Mouse (Mus musculus): Measurements from ENCODE around the gene Mindy4b-ps. TPM values are rescaled to one million over a fixed set of nuclear protein-coding genes. Genes with fewer than 3 reads are reported as not detected.
A peak's percentile ranks its signal among the peaks of the same experiment; 100 is the strongest.
"Not testable (repeated sequence)": the region's sequence is repeated elsewhere in the genome, so short reads cannot be mapped to it uniquely, and the experiment has no call there.

Gene Mindy4b-ps
- 0.08 and 0.11 TPM in 2 replicates for polyA plus RNA-seq (2012; rRNA removed)

DNA sequence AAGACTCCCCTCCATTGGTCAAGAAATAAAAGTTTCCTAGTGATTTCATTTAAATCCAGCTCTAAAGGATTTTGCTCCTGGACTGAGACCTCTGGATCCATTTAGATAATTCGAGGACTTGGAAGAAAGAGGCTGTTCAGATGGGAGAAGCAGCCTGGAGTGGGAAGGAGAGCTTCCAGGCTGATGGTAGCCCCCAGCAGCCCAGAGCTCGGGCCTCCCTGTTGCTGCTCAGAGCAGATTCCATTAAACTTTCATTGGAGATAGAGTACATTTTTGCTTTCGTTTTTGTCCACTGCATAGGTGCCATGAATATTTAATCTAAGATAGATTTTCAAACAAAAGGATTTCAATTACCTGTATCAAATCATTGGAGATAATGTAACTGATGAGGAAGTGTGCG lies at the start of gene Mindy4b-ps:
Gene Mindy4b-ps, minus strand, starts transcription at position 101 of the 400 bp plus-strand sequence.
- TF ChIP-seq CTCF (IDR thresholded peaks at IDR 0.05; ENCODE audit: borderline replicate concordance, extremely low read depth, insufficient read depth, insufficient read length) (no peak), POLR2A (IDR thresholded peaks at IDR 0.05; ENCODE audit: borderline replicate concordance, extremely low read depth, insufficient read depth, insufficient read length, poor library complexity, severe bottlenecking) (no peak)
- DNase-seq (ENCODE audit: low read depth): no peak

DNA sequence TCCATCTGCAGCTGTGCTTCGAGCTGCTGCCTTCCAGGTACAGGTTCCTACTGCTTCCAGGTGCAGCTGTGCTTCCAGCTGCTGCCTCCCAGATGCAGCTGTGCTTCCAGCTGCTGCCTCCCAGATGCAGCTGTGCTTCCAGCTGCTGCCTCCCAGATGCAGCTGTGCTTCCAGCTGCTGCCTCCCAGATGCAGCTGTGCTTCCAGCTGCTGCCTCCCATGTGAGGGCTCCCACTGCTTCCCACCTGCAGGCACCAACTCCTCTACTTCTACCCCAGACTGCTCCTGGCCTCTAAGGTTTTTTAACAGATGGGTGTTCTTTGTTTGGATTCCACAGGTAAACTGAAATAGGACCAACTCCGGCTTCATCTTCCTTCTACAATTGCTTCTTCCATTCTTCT lies 49.8 kb upstream of the Mindy4b-ps start:
- DNase-seq (ENCODE audit: low read depth): not testable (repeated sequence)

DNA sequence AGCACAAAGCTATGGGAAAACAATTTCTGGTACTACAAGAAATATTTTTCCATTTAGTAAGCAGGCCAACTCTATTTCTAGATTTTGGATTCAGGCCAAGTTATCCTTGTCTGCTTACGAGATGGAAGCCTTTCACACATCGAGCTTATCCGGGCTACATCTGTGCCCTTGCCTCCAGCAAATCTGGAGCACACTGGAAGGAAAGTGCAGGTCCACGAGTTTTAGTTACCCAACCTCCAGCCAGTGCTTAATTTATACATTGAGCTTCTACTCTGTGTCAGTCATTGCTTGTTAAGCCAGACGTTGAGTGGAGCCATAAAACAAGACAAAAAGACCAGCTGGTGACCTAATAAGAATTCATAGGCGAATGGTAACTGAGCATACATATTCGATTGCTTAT lies 43.6 kb upstream of the Mindy4b-ps start:
- peak; percentile 78 for DNase-seq (ENCODE audit: low read depth)
- no peak for TF ChIP-seq POLR2A (IDR thresholded peaks at IDR 0.05; ENCODE audit: borderline replicate concordance, extremely low read depth, insufficient read depth, insufficient read length, poor library complexity, severe bottlenecking)
- TF ChIP-seq CTCF (IDR thresholded peaks at IDR 0.05; ENCODE audit: borderline replicate concordance, extremely low read depth, insufficient read depth, insufficient read length): no peak

DNA sequence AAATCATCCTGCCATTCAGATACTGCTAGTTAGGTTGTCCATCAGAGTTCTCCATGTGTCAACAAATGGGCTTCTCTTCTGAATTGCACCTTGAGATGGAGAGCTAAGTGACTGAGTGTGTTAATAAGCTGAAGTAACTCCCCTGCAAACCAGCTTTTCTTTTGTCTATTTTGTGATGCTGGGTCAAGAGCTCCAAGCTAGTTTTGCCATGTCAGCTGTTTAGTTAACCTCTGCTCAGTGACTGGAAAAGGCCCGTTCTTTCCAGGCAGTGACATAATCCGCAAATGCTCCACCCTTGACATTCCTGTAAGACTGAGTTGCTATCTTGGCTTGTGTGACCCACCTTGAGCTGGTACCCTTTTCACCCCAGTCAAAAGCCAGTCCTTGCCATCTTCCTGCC lies 40.9 kb upstream of the Mindy4b-ps start:
- TF ChIP-seq CTCF (IDR thresholded peaks at IDR 0.05; ENCODE audit: borderline replicate concordance, extremely low read depth, insufficient read depth, insufficient read length): no peak
- TF ChIP-seq POLR2A (IDR thresholded peaks at IDR 0.05; ENCODE audit: borderline replicate concordance, extremely low read depth, insufficient read depth, insufficient read length, poor library complexity, severe bottlenecking): no peak

DNA sequence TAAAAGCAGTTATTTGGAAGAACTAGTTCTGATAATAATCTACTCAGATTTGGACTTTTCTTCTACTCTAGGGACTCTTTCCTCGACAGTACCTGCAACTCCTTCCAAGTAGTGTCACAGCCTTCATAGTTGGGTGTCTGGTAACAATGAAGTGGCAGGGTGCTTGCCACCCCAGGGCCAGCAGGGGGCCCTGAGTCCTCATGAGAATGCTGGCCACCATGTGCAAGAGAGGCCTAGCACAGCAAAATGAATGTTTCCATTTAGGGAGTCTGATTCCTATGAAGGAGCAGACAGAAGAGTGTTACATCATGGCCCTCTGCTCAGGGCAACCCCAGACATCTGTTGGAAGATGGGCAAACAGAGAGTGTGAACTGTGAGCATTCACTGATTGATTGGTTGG lies 21.3 kb upstream of the Mindy4b-ps start:
- peak; percentile 44 for DNase-seq (ENCODE audit: low read depth)
- TF ChIP-seq POLR2A (IDR thresholded peaks at IDR 0.05; ENCODE audit: borderline replicate concordance, extremely low read depth, insufficient read depth, insufficient read length, poor library complexity, severe bottlenecking): no peak
- peak; percentile 50 for TF ChIP-seq CTCF (IDR thresholded peaks at IDR 0.05; ENCODE audit: borderline replicate concordance, extremely low read depth, insufficient read depth, insufficient read length)

More for the DNA sequence above, 40.9 kb upstream of the Mindy4b-ps start:
- no peak for DNase-seq (ENCODE audit: low read depth)

DNA sequence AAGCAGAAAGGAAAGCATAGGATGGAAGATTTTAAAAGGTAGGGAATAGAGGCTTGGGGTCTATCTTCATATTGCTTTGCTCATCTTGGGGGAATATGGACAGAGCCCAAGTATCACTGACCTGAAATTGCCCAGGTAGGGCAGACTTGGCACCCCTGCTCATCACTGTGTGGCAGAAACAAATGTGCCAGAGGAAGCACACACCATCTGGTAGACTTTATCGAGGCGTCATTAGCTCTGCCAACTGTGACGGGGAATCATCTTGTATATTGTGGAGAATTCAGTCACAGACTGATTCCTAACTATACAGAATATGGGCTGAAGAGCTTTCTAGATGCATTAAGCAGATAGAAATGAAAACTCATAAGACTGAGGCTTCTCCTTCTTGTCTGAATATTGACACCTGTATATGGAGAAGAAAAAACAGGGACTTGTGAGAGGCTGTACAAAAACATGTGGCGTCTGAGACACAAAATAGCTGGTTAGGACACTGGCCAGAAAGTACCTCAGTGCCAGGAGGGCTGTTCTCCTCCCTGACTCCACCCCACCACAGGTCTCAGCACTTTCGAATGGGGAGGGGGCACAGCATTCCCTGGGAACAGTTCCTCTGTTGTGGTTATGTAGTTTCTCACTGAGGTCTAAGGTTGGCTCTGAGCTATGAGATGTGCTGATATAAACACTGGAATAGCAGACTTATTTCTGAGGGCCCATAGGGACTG lies 11.5 kb upstream of the Mindy4b-ps start:
- TF ChIP-seq POLR2A (IDR thresholded peaks at IDR 0.05; ENCODE audit: borderline replicate concordance, extremely low read depth, insufficient read depth, insufficient read length, poor library complexity, severe bottlenecking) (no peak), CTCF (IDR thresholded peaks at IDR 0.05; ENCODE audit: borderline replicate concordance, extremely low read depth, insufficient read depth, insufficient read length) (no peak)
- DNase-seq (ENCODE audit: low read depth): peak; percentile 63

DNA sequence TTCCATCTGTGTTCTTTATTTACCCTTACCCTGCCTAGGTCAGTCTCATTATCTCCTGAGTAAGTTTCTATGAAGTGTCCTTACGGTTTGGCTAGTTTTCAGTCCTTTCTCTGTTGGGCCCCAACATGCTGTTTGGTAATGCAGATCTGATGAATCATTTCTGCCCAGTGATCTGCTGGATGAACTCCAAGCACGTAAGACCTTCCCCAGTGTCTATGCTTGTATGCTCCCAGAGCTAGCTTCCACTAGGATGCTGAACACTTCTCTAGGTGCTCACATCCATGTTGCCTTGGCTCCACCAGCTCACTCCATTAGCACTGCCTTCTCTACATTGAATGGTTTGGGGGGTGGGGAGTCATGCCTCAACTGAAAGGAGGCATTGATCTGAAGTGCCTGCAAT lies 10.8 kb upstream of the Mindy4b-ps start:
- DNase-seq (ENCODE audit: low read depth): no peak
- TF ChIP-seq POLR2A (IDR thresholded peaks at IDR 0.05; ENCODE audit: borderline replicate concordance, extremely low read depth, insufficient read depth, insufficient read length, poor library complexity, severe bottlenecking) (no peak), CTCF (IDR thresholded peaks at IDR 0.05; ENCODE audit: borderline replicate concordance, extremely low read depth, insufficient read depth, insufficient read length) (no peak)

DNA sequence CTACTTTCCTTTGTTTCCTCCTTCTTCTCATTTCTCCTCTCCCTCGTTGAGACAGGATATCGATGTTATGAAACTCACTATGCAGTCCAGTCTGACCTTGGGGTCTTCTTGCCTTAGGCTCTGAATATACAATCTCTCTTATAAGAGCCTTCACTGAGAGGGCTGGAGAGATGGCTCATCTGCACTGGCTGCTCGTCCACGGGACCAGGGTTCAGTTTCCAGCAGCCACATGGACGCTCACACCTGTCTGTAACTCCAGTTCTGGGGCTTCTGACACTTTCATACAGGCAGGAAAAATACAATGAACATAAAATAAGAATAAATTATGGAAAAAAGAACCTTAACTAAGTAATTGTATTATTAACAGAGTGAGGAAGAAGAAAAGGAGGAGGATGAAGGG lies 9.5 kb upstream of the Mindy4b-ps start:
- DNase-seq (ENCODE audit: low read depth): no peak
- no peak for TF ChIP-seq POLR2A (IDR thresholded peaks at IDR 0.05; ENCODE audit: borderline replicate concordance, extremely low read depth, insufficient read depth, insufficient read length, poor library complexity, severe bottlenecking)

DNA sequence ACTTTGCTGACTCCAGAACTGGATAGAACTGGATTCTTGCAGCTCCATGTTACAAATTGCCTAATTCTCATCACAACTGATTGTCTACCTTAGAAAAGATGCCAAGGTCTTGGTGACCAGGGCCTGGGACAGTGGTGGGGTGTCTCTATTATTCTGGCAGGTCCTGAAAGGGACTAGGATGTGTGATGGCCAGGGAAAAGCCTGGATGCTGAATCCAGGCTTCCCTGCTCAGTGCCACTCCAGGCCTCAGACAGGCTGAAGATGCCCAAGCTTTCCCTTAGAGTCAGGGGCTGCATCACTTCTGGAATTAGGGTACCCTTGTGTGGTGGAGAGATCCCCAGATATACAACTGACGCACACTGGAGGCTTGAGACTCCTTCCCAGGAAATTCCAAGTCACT lies 7.8 kb upstream of the Mindy4b-ps start:
- no peak for DNase-seq (ENCODE audit: low read depth)
- TF ChIP-seq CTCF (IDR thresholded peaks at IDR 0.05; ENCODE audit: borderline replicate concordance, extremely low read depth, insufficient read depth, insufficient read length) (no peak), POLR2A (IDR thresholded peaks at IDR 0.05; ENCODE audit: borderline replicate concordance, extremely low read depth, insufficient read depth, insufficient read length, poor library complexity, severe bottlenecking) (no peak)

DNA sequence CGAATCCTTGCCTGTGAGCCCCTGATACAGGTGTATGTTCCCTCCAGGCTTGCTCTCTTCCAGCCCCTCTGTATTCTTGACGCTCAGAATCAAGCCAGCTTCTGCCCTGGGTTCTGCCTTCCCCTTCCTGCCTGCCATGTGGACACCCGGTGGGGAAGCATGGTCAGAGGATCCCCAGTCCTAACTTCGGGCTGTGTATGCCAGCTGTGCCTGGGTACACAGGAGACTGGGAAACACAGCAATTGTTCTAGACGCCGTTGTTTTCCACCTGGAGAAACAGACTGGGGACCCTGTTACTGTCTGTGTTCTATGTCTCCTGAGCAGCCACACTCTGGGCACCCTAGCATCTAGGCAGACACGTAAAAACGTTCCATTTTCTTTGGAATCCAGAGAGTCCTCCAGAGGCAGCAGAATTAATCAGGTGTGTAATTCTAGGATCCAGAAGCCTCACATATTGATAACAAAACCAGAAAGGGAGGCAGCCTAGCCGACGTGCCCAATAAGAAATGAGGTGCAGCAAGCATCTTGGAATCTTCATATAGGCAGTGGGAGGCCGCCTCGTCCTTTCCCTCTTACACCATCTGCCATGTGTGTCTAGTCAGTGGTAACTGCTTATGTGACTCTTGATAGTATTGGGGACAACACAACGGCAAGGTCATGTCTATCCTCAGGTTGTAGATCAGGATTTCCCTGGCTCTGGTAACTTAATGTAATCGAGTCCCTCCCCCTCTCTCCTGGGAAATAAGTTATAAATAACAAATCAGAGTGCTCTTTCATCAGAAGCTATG lies 6.4 kb upstream of the Mindy4b-ps start:
- TF ChIP-seq POLR2A (IDR thresholded peaks at IDR 0.05; ENCODE audit: borderline replicate concordance, extremely low read depth, insufficient read depth, insufficient read length, poor library complexity, severe bottlenecking) (no peak), CTCF (IDR thresholded peaks at IDR 0.05; ENCODE audit: borderline replicate concordance, extremely low read depth, insufficient read depth, insufficient read length) (no peak)
- no peak for DNase-seq (ENCODE audit: low read depth)

DNA sequence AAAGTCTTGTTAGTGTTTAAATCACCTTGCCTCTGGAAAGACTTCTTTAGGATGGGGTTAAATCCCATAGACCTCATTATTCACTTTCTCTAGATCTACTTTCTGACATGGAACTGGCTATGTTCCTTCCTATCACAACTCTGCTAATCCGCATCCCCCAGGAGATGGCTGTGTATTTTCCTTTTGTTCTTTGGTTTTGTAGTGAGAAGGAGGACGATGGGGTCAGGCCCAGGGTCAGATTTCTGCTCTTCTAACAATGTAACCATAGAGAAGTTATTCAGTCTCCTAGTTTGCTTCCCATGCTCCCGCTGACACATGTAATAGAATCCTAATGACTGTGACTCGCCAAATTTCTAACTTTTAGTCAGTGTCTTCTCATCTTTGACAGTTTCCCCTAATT lies 4.2 kb upstream of the Mindy4b-ps start:
- TF ChIP-seq POLR2A (IDR thresholded peaks at IDR 0.05; ENCODE audit: borderline replicate concordance, extremely low read depth, insufficient read depth, insufficient read length, poor library complexity, severe bottlenecking) (no peak), CTCF (IDR thresholded peaks at IDR 0.05; ENCODE audit: borderline replicate concordance, extremely low read depth, insufficient read depth, insufficient read length) (no peak)
- peak; percentile 70 for DNase-seq (ENCODE audit: low read depth)

DNA sequence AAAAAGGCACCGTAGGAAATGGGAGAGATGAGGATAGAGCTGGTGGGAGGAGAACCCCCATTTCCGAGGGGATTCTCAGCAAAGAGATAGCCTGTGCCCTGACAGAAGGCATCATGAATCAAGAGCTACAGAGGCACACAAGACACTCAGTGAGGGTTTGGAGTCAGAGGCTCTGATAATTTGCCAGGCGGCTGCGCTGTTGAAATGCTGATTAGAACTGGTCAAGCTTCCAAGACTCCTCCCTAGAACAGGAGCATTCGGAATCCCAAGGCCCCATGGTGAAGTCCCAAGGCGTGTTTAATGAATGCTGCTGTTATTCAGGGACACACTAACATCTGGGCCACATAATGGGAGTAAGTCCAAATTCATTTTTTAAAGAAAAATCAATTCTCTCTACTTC lies 4.8 kb downstream of the Mindy4b-ps start:
- TF ChIP-seq CTCF (IDR thresholded peaks at IDR 0.05; ENCODE audit: borderline replicate concordance, extremely low read depth, insufficient read depth, insufficient read length) (no peak), POLR2A (IDR thresholded peaks at IDR 0.05; ENCODE audit: borderline replicate concordance, extremely low read depth, insufficient read depth, insufficient read length, poor library complexity, severe bottlenecking) (no peak)

More for the DNA sequence above, 4.8 kb downstream of the Mindy4b-ps start:
- DNase-seq (ENCODE audit: low read depth): peak; percentile 64

All from brain, embryonic 14.5 days (tissue).